Mouse (Mus musculus): Measurements from ENCODE around the gene Alkbh7. TPM values are rescaled to one million over a fixed set of nuclear protein-coding genes. Genes with fewer than 3 reads are reported as not detected.
A peak's percentile ranks its signal among the peaks of the same experiment; 100 is the strongest.

Alkbh7 gene
- total RNA-seq, 2 experiments from 2014 or later = 25.2 to 25.8 TPM

DNA sequence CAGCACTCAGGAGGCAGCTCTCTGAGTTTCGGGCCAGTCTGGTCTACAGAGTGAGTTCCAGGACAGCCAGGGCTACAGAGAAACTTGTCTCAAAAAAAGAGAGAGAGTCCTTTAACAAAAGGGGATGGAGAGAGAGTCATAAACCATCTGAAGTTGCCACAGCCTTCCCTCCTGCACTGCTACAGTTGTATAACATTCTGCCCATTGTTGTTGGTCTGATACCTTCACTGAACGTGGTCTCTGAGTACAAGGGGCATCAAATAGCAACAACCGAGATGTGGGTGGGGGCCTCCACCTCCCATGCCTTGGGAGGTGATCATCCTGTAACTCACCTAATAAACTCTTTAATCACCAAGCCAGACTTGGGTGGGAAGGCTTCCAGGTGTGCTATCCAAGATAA lies 11.5 kb upstream of the Alkbh7 start:
- ATAC-seq (replicated peaks; ENCODE audit: low FRiP score, low TSS enrichment, poor library complexity, severe bottlenecking) = no peak

DNA sequence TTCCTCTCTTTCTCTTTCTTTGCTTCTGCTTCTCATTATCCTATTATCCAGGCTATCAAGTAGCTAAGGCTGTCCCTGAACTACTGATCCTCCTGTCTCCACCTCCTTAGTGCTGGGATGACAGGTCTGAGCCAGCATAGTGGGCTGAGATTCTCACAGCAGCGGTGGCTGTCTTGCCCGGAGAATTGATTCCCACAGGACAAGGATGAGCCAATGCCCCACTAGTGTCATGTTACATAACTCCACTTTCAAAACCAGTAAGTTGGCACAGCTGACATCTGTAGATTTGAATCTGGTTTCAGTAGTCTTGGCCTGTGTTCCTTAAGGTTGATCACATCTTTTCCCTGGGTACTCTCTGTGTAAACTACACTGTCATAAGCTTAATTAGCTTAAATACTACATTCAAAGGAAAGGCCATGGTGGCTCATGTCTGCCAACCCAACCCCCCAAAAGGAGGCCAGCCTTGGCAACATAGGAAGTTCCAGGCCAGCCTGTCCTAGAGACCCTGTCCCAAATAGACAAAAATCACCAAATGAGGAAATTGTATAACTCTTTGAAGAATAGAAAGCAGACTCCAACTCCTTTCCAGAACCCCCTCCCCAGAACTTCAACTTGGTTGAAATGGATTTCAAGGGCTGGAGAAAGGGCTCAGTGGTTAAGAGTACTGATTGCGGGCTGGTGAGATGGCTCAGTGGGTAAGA lies 10.9 kb upstream of the Alkbh7 start:
- ATAC-seq (replicated peaks; ENCODE audit: low FRiP score, low TSS enrichment, poor library complexity, severe bottlenecking) = no peak

DNA sequence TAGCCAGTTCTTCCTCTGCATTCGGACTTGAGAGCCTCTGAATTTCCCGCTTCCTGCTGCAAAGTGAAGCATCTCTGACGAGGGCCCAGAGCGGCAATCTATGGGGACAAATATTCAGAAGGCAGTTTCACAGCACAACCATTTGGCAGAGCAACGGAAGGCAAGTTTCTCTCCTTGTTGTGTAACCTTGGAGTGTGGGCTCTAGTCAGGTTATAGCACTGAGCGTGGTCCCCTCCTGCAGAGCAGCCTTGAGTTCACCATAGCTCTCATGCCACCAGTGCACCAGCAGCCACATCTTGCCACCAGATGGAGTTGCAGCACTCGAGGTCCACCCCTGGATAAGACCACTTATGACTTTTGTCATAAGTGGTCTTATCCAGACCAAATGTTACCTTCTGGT lies 8.7 kb upstream of the Alkbh7 start:
- no peak for ATAC-seq (replicated peaks; ENCODE audit: low FRiP score, low TSS enrichment, poor library complexity, severe bottlenecking)

DNA sequence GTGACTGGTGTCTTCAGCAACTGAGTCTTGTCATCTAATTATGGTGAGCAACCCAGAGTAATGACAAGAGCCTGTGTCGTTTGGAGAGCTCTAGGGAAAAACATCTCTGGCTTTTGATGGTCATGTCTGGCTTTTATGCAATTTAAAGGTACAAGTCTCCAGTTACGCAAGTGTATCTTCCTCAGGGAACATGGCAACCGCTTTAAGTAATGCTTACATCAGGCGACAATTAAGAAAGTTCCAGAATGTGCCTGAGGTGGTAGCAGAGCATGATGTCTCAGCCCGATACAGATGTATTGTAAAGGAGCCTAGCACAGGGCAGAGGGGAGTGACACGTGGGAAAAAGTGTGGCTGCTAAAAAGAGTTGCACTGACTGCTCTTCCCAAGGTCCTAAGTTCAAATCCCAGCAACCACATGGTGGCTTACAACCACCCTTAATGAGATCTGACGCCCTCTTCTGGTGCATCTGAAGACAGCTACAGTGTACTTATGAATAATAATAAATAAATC lies 8.2 kb upstream of the Alkbh7 start:
- no peak for ATAC-seq (replicated peaks; ENCODE audit: low FRiP score, low TSS enrichment, poor library complexity, severe bottlenecking)

DNA sequence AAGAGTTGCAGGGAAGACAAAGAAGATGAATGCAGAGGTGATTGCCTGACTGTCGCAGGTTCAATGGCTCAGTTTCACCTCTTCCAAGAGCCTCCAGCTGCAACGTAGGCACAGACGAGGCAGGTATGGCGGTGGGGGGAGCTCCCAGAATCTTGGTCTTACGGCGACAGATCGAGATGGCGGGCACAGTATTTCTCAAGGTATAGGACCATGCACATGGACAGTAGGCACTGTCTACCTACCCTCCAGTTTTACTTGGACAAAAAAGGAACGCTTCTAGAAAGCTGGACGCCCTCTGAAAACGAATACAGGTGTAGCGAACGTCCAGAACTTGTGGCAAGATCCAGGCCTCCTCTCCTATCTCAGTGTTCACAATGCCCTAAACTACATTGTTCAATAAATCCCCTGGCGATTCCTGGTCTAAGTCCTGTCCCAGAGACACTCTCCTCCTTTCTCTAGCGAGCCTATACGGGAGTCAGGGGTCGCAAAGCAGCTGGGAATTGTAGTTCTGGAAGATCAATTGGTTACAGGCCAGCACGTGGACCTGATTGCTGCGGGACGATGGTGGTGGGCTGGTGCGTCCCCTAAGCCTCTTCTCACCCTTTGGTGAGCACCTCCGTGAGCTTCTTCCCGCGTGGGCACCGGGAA lies 7.5 kb upstream of the Alkbh7 start:
- peak; percentile 69 for ATAC-seq (replicated peaks; ENCODE audit: low FRiP score, low TSS enrichment, poor library complexity, severe bottlenecking)

- peak; percentile 96 for ATAC-seq (replicated peaks; ENCODE audit: low FRiP score, low TSS enrichment, poor library complexity, severe bottlenecking)
These were observed 6.9 kb upstream of the Alkbh7 start, which contains the start of gene Clpp for GRCm38 (mm10) chr17:56990115-56990746. Gene Clpp (plus strand): TSS chr17:56990305.

- ATAC-seq (replicated peaks; ENCODE audit: low FRiP score, low TSS enrichment, poor library complexity, severe bottlenecking) = no peak
These were observed 6.2 kb upstream of the Alkbh7 start for GRCm38 (mm10) chr17:56990966-56991365.

- no peak for ATAC-seq (replicated peaks; ENCODE audit: low FRiP score, low TSS enrichment, poor library complexity, severe bottlenecking)
These were observed 2.1 kb upstream of the Alkbh7 start for GRCm38 (mm10) chr17:56995046-56995445.

GRCm38 (mm10) chr17:56996506-56996905 lies 633 bp upstream of the Alkbh7 start:
- ATAC-seq (replicated peaks; ENCODE audit: low FRiP score, low TSS enrichment, poor library complexity, severe bottlenecking) = no peak

DNA sequence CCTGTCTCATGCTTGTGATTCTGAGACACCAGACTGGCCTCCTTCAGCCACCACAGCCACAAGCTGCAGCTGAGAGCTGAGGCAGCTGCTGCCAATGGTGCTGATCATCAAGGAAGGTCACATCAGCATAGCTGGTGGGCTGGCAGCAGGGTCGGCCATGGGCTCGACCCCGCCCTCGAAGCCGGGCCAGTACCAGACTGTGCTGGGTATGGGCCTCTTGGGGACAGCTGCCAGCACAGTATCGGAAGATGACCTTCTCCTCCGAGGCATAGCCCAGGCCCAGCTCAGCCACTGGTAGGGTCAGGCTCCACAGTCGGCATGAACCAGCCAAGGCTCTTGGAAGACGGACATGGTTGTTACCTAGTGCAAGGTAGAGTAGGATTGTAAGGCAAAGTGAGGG lies 2.3 kb downstream of the Alkbh7 start:
- no peak for ATAC-seq (replicated peaks; ENCODE audit: low FRiP score, low TSS enrichment, poor library complexity, severe bottlenecking)

GRCm38 (mm10) chr17:56999968-57000609 lies 3.0 kb downstream of the Alkbh7 start, which contains the start of gene Pspn:
Gene Pspn (minus strand): TSS chr17:57000018.
- ATAC-seq (replicated peaks; ENCODE audit: low FRiP score, low TSS enrichment, poor library complexity, severe bottlenecking) = no peak

DNA sequence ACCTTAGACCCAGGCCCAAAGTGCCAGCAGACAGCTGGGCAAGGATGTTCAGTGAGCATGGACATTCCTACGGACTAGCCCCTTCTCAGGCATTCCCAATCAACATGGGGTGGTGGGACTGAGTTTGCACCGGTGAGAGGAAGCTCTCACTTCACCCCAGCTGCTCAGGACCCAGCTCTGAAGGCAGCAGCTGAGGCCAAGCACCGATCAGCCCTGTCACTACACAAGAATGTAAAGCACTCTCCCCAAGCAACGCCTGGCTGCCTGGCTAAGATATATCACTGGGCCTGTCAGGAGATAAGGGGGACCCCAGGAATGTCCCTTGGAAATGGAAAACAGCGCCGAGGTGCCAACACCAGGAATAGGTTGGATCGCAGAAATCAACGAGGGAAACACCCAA lies 4.1 kb downstream of the Alkbh7 start:
- ATAC-seq (replicated peaks; ENCODE audit: low FRiP score, low TSS enrichment, poor library complexity, severe bottlenecking) = no peak

- no peak for ATAC-seq (replicated peaks; ENCODE audit: low FRiP score, low TSS enrichment, poor library complexity, severe bottlenecking)
These were observed 6.9 kb downstream of the Alkbh7 start for GRCm38 (mm10) chr17:57003994-57004393.

DNA sequence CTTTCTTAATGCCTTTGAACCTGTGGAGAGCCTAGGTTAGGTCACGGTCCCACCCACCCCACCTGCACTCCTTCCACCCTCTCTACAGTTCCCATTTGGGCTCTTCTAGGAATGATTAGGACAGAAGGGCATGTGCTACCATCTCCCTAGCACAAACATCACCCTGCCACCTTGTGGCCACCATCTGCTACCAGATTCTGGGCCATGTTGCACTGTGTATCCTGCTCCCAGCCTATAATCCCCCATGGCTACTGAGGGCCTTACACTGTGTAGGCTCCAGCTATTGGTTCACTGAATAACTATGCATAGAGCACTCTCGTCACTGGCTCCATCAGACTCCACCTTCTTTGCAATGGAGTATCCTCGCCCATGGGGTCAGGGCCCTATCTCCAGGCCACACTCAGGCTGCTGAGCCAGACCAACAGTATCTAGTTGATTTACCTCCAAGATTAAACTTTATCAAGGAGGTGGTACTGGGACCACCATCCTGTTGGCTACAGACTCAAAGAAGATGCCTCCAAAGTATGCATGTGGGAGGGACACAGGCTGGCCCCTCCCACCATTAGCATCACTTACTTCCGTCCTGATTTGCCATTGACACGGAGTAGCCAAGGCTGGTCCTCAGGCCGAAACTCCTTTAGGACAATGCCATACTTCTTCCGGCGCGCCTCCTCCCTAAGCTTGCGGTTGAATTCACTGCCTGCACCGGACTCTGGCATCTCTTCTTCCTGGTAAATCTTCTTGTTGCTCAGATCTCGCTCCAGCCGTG lies 10.2 kb downstream of the Alkbh7 start:
- peak; percentile 28 for ATAC-seq (replicated peaks; ENCODE audit: low FRiP score, low TSS enrichment, poor library complexity, severe bottlenecking)

GRCm38 (mm10) chr17:57010911-57011235 lies 13.7 kb downstream of the Alkbh7 start:
- peak; percentile 30 for ATAC-seq (replicated peaks; ENCODE audit: low FRiP score, low TSS enrichment, poor library complexity, severe bottlenecking)

DNA sequence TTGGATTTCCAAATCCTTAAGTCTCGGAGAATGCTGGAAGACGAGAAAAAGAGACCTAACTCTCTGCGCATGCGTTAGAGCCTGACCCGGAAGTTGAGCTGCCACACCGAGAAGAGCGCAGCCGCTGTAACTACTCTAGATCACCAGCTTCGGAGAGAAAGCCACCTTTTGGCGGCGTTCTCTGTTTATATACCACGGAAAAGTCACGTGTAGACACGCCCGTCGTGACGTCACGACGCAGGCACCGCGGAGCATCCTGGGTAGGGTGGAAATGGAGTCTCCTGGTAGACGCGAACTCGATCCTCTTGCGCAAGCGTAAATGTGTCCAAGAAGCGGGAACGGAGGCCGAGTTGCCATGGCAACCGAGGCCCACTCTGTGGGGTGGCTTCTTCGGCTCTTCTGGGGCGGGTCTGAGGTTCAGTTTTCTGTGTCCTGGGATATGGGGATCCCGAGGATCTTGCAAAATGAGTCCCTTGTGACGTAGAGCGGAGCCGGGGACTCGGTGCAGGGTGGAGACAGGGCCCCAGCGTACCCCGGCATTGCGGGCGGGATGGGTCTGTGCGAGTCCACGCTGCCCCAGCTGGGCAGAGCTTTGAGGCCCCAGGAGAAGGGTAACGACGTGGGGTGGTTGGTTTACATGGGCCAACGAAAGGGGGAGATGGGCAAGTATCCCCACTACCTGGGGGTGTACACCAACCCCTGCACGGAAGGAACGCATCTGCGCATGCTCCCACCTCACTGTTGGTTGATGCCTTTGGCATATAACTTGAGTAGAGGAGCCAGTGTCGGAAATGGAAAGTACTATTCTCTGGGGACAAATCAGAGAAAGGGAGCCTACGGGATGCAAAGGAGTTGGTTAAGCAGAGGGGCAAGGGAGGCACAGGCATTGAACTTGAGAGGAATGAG lies 14.3 kb downstream of the Alkbh7 start, which contains the start of the genes Gtf2f1 and Gm17949:
Gtf2f1 (minus strand) TSS at position 53 of the 906 bp plus-strand sequence.
Gm17949 (plus strand) TSS at position 234 of the 906 bp plus-strand sequence.
- peak; percentile 75 for ATAC-seq (replicated peaks; ENCODE audit: low FRiP score, low TSS enrichment, poor library complexity, severe bottlenecking)

DNA sequence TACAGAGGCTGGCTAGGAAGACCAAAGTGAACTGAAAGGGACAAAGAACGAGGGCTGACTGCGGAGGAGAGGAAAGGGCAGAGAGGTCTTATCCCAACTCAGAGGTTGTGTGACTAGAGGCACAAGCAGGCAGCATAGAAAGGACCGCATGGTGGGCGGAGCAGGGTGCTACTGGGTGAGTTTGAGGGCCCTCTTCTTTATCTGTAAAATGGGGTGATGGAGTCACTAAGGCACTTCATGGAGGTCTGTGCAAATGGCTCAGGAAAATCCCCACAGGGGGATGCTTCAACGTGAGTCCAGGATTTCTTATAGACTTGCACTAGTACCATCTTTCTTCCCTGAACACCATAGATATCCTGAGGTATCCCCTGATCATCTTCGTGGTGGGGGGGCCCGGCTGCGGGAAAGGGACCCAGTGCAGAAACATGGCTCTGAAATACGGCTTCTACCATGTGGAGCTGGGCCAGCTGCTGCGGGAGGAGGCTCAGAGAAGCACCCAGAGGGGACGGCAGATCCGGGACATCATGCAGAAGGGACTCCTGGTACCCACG lies 15.2 kb downstream of the Alkbh7 start:
- no peak for ATAC-seq (replicated peaks; ENCODE audit: low FRiP score, low TSS enrichment, poor library complexity, severe bottlenecking)

- ATAC-seq (replicated peaks; ENCODE audit: low FRiP score, low TSS enrichment, poor library complexity, severe bottlenecking) = peak; percentile 76
These were observed 22.6 kb downstream of the Alkbh7 start for GRCm38 (mm10) chr17:57019693-57020092.
